Mouse (Mus musculus) limb, embryonic 14.5 days (tissue): ENCODE measurements at regions not wholly inside any gene's neighbourhood (a gene's known extent, or its start where the extent isn't known, plus 50 kb on each side); places are given as distances from the start of the nearest gene placed in this dataset.

Experiments
- ATAC-seq: fragments of 200-750 bp; cut with Nextera tagmentation; 2 replicates; pipeline ENCODE4 v1.8.0; 2017; ENCODE audit warnings: low read depth, moderate number of reproducible peaks, moderate TSS enrichment; ENCODE audit not compliant: low FRiP score
- DNase-seq: peaks from one replicate; pipeline ENCODE4 v3.0.0-alpha.2; 2015; ENCODE audit warnings: low spot score
- H3K27ac ChIP-seq: fragments of 300-500 bp; sonication (generic); replicated peaks from 2 replicates; pipeline ENCODE4 v1.5.1; 2014; ENCODE audit warnings: low read depth, mild to moderate bottlenecking, low read length, moderate library complexity, mixed read lengths
- H3K27me3 ChIP-seq: fragments of 300-500 bp; sonication (generic); 2 replicates; pipeline ENCODE4 v1.6.1; 2014; ENCODE audit warnings: low read length, mixed read lengths; ENCODE audit not compliant: control insufficient read depth, insufficient read depth
- H3K36me3 ChIP-seq: fragments of 300-500 bp; sonication (generic); 2 replicates; pipeline ENCODE4 v1.6.1; 2014; ENCODE audit warnings: mild to moderate bottlenecking, low read length, moderate library complexity, mixed read lengths; ENCODE audit not compliant: control insufficient read depth, insufficient read depth
- H3K4me1 ChIP-seq: fragments of 300-500 bp; sonication (generic); 2 replicates; pipeline ENCODE4 v1.6.1; 2014; ENCODE audit warnings: antibody characterized with exemption, low read length, mixed read lengths; ENCODE audit not compliant: control insufficient read depth, insufficient read depth
- H3K4me2 ChIP-seq: fragments of 300-500 bp; sonication (generic); replicated peaks from 2 replicates; pipeline ENCODE4 v1.6.1; 2014; ENCODE audit warnings: low read depth, mild to moderate bottlenecking, low read length, moderate library complexity; ENCODE audit not compliant: severe bottlenecking
- H3K4me3 ChIP-seq: fragments of 300-500 bp; sonication (generic); replicated peaks from 2 replicates; pipeline ENCODE4 v1.5.1; 2014; ENCODE audit warnings: low read length
- H3K9ac ChIP-seq: fragments of 300-500 bp; sonication (generic); 2 replicates; pipeline ENCODE4 v1.6.1; 2014; ENCODE audit warnings: mild to moderate bottlenecking, low read depth, low read length, moderate library complexity; ENCODE audit not compliant: severe bottlenecking
- H3K9me3 ChIP-seq: fragments of 300-500 bp; sonication (generic); 2 replicates; pipeline ENCODE4 v1.6.1; 2016; ENCODE audit warnings: low read length; ENCODE audit not compliant: control insufficient read depth
- POLR2A ChIP-seq: fragments of 200-500 bp; IDR thresholded peaks from 2 replicates; pipeline ENCODE4 v1.8.0; 2012; ENCODE audit warnings: inconsistent platforms, mild to moderate bottlenecking, moderate library complexity, borderline replicate concordance; ENCODE audit not compliant: insufficient read depth, insufficient read length; ENCODE audit errors: extremely low read depth
- WGBS: fragments of 180-500 bp; shearing (Covaris S2); extraction: QIAGEN DNeasy Blood & Tissue Kit; methylation state at CpG from one replicate; pipeline ENCODE4 v1.1.7; 2014; 5-methylcytosine and 5-hydroxymethylcytosine counted together

- DNase-seq (no peak), ATAC-seq (no peak)
- H3K4me1 ChIP-seq, result no peaks in the 10 kb centered on the region
- H3K36me3 ChIP-seq, result no peaks in the 10 kb centered on the region
- WGBS, result 54% methylated on average over 1 of the region's 1 CpGs
- TF ChIP-seq POLR2A, result no peak
- H3K4me2 ChIP-seq, result no peak overlapping the region
- no peaks in the 10 kb centered on the region for H3K9me3 ChIP-seq
- H3K4me3 ChIP-seq, result no peak overlapping the region
- H3K27ac ChIP-seq, result no peak overlapping the region
- H3K9ac ChIP-seq, result no peak overlapping the region
- no peaks in the 10 kb centered on the region for H3K27me3 ChIP-seq
Observed at GRCm38 (mm10) chr6:127317309-127317708, 129.3 kb upstream of the Parp11 start.

DNA sequence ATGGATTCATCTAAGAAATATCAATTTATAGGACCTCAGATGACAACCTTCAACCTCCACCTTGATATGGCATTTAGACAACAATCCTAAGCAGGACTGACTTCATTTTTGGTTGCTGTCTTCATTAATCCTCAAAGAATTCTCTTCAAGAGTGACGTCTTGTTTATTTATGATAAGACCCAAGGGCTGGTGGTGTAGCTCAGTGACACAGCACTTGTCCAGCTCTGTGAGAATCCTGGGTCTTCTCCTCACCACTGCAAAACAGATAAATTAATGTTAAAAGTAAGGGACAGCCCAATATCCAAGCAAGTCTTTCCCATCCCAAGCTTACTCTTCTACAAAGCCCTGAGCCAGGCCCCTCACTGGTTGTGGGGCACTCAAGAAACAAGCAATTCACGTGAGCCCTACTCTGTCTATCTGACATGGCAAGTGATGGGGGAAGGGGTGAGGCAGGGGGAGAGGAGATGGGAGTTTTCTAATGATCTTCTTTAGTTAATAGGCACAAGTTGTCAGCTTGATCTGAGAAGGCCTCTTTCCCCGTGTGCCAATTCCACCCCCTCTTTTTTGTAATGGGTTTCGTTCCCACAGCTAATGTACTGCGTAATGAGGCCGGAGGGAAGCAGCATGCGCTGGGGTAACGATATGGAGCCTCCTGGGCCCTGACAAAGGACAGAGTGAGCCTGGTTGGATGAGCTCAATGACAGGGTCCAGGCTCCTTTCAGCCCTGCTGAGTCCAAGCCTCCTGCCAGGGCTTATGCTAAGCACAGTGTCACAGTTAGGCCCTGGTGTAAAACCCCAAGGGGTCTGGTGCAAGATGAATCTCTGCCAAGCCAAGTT lies 127.7 kb upstream of the Parp11 start:
- TF ChIP-seq POLR2A, result no peak
- no peaks in the 10 kb centered on the region for H3K27me3 ChIP-seq
- H3K9ac ChIP-seq, result no peak overlapping the region
- ATAC-seq, result no peak
- H3K4me2 ChIP-seq, result no peak overlapping the region
- no peak overlapping the region for H3K27ac ChIP-seq
- H3K36me3 ChIP-seq, result no peaks in the 10 kb centered on the region
- WGBS, result 74% methylated on average over 8 of the region's 8 CpGs
- H3K4me1 ChIP-seq, result no peaks in the 10 kb centered on the region
- H3K9me3 ChIP-seq, result no peaks in the 10 kb centered on the region
- no peak for DNase-seq
- no peak overlapping the region for H3K4me3 ChIP-seq

GRCm38 (mm10) chr6:127320600-127320999 lies 126.0 kb upstream of the Parp11 start:
- Histone ChIP-seq H3K27me3 (no peaks in the 10 kb centered on the region), H3K4me1 (peaks cover 14% of the 10 kb centered on the region), H3K36me3 (no peaks in the 10 kb centered on the region), H3K9me3 (no peaks in the 10 kb centered on the region), H3K4me3 (no peak overlapping the region), H3K4me2 (no peak overlapping the region), H3K27ac (no peak overlapping the region), H3K9ac (no peak overlapping the region)
- 79% methylated on average over 4 of the region's 4 CpGs for WGBS
- ATAC-seq (no peak), DNase-seq (no peak)
- TF ChIP-seq POLR2A, result no peak

DNA sequence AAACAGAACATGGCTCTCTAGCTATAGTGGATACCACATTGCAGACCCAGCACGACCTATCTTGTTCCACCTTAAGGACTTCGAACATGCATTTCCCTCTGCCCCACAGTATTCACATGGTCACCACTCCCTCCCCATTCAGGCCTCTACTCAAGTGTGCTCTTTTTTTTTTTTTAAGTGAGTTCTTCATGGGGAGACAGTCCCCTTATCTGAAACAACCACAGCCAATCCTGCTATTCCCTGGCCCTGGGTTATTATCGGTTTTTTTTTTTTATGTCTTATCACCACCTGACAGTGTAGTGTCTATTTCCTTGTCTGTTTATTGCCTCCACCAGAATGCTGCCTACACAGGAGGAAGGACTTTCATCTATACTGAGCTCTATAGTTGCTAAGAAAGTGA lies 125.6 kb upstream of the Parp11 start:
- ATAC-seq (no peak), DNase-seq (no peak)
- peaks cover 19% of the 10 kb centered on the region for H3K4me1 ChIP-seq
- H3K4me3 ChIP-seq, result no peak overlapping the region
- H3K27me3 ChIP-seq, result no peaks in the 10 kb centered on the region
- H3K27ac ChIP-seq, result no peak overlapping the region
- WGBS, result 90% methylated on average over 3 of the region's 3 CpGs
- H3K4me2 ChIP-seq, result no peak overlapping the region
- H3K36me3 ChIP-seq, result no peaks in the 10 kb centered on the region
- TF ChIP-seq POLR2A, result no peak
- H3K9me3 ChIP-seq, result no peaks in the 10 kb centered on the region
- H3K9ac ChIP-seq, result no peak overlapping the region

DNA sequence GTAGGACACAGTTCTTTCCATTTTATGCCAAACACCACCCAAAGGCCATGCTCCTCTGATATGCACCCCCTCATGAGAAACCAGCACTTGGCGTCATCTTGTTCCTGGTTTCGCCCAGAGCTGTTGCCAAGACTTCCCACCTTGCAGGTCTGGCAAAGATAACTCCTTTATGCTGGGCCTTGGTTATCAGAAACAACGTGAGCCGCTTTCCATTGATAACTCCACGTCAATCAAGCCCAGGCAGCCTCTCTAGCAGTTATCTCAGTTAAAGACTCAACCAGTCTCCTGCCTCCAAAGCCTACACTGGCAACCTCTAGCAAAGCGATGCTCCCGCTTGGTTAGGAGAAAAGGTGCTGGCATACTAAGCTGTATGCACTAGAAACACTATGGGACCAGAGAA lies 124.2 kb upstream of the Parp11 start:
- no peak overlapping the region for H3K27ac ChIP-seq
- ATAC-seq, result no peak
- peaks cover 25% of the 10 kb centered on the region for H3K4me1 ChIP-seq
- no peaks in the 10 kb centered on the region for H3K9me3 ChIP-seq
- no peak overlapping the region for H3K4me2 ChIP-seq
- H3K27me3 ChIP-seq, result no peaks in the 10 kb centered on the region
- 85% methylated on average over 7 of the region's 7 CpGs for WGBS
- no peak overlapping the region for H3K4me3 ChIP-seq
- no peak for TF ChIP-seq POLR2A
- no peaks in the 10 kb centered on the region for H3K36me3 ChIP-seq
- no peak for DNase-seq
- no peak overlapping the region for H3K9ac ChIP-seq
